Mouse (Mus musculus) C2C12 (cell line): ENCODE data around the gene Nol11.

Experiments
- CTCF ChIP-seq: IDR thresholded peaks from one replicate; pipeline ENCODE4 v1.5.1; 2011; ENCODE audit not compliant: control insufficient read depth, insufficient read depth, insufficient read length
- MAX ChIP-seq: IDR thresholded peaks from one replicate; pipeline ENCODE4 v1.6.1; 2011; ENCODE audit warnings: mild to moderate bottlenecking, control low read depth
- MYOG ChIP-seq: IDR thresholded peaks from one replicate; pipeline ENCODE4 v1.6.1; 2011; ENCODE audit not compliant: control insufficient read depth, insufficient read length; ENCODE audit errors: extremely low read depth
- USF1 ChIP-seq: IDR thresholded peaks from one replicate; pipeline ENCODE4 v1.6.1; 2011; ENCODE audit warnings: low read depth, mild to moderate bottlenecking, control low read depth, moderate library complexity

DNA sequence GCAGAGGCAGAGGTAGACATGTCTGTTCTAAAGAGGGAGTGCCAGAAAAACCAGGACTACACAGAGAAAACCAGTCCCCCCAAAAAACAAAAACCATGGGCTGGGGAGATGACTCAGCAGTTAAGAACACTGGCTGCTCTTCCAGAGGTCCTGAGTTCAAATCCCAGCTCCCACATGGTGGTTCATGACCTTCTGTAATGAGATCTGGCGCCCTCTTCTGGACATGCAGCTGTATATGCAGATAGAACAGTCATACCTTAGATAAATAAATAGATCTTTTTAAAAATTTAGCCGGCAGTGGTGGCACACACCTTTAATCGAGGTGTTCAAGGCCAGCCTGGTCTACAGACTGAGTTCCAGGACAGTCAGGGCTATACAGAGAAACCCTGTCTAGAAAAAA, 50.5 kb downstream of the Nol11 start:
- no peak for TF ChIP-seq MAX
- TF ChIP-seq CTCF, result no peak
- no peak for TF ChIP-seq USF1
- no peak for TF ChIP-seq MYOG
